Mouse (Mus musculus): ENCODE measurements at regions not wholly inside any gene's neighbourhood (a gene's known extent, or its start where the extent isn't known, plus 50 kb on each side); places are given as distances from the start of the nearest gene placed in this dataset.
"Not testable (repeated sequence)": the region's sequence is repeated elsewhere in the genome, so short reads cannot be mapped to it uniquely, and the experiment has no call there.

DNA sequence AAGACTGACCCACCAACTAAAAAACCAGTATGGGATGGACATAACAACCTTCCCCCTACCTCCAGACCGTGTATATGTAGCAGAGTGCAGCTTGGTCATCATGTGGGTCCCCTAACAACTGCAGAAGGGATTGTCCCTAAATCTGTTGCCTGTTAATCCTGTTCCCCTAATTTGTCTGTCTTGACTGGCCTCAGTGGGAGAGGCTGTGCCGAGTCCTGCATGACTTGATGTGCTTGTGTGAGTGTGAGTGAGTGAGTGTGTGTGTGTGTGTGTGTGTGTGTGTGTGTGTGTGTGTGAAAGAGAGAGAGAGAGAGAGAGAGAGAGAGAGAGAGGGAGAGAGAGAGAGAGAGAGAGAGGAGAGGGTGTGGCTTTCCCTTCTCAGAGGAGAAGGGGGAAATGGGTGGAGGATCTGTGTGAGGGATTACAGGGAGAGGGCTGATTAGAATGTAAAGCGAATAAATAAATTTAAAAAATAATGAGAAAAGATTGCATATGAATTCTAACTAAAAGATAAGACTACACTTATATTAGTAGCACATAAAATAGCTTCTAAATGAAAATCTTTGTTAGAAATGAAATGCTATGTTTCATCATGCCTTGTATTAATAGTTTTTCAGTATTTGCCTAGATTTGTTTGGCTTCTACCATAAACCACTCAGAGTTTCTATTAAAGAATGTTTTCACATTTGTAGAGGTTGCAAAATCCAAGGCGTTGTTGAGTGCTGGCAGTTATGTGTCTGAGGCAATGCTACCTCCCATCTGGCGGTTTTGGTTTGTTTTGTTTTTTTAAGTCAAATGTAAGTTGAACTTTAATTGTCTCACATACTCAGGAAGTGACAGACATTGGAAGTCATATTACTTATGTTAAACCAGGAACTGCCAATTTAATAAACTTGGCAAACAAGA, 740.9 kb downstream of the Abca13 start:
- no peak for ATAC-seq (replicated peaks; ENCODE audit: low read depth, poor library complexity, severe bottlenecking)

DNA sequence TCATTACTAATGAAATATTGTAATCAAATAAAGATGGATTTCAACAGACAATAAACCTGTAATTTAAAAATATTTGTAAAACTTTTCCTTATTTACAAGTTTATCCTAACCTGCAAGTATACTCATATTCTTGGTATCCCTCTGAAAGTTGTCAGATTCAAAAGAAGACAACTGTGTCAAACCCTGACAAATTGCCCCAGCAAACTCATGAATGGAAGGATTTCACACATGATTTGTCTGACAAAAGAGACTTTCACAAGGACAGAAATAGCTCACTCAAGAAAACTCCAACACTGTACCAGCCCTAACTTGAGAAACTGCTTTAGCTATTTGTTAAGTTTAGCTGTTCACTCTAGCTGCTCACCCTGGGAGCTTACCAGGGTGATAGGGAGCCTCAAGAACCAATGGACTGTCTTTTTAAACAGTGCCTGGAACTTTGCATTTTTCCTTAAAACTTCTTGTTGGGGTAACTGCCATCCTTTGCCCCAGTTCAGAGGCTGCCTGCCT, 771.0 kb downstream of the Abca13 start:
- ATAC-seq (replicated peaks; ENCODE audit: low read depth, poor library complexity, severe bottlenecking): no peak

DNA sequence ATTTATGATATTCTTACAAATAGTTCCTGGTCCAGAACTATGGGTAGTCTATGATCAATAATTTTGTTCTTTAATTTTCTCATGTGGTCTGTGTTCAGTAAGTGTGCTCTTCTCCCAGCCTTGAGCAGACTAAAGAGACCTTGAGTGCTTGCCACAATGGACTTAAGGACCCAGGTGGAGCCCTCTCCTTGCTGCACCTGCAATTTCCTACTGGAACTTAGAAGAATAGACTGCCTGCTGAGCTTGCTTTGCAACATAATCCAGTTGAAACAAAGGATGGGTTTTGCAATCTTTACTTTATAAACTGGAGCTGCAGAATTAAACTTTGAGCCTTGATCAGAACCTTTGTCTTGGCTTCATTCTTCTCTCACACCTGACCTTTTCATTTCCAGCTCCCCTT, 791.2 kb downstream of the Abca13 start:
- no peak for ATAC-seq (replicated peaks; ENCODE audit: low read depth, poor library complexity, severe bottlenecking)

DNA sequence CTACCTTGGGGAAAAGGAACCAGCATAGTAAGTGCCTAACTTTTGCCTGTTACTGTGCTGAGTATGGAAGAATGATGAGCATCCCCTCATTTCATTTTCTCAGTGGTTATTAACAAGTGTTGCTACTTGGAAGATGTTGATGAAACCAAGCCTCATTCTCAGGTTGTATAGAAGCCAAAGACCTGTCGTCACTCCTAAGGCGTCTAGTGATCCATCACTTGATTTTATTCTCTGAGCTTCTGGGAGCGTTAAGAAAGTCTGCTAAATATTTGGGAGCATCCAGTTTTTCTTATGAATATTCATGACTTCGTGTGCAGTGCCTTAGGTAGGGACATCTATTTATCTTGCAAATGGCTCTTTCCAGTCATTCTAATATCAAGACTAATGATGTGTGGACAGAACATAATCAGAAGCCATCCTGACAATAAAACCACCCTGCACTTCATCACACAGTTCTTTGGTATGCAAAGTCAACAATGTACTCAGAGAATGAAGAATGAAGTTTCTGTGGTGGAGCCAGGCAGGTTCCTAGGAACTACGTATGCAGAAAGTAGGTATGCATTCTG, 802.9 kb downstream of the Abca13 start:
- no peak for ATAC-seq (replicated peaks; ENCODE audit: low read depth, poor library complexity, severe bottlenecking)

DNA sequence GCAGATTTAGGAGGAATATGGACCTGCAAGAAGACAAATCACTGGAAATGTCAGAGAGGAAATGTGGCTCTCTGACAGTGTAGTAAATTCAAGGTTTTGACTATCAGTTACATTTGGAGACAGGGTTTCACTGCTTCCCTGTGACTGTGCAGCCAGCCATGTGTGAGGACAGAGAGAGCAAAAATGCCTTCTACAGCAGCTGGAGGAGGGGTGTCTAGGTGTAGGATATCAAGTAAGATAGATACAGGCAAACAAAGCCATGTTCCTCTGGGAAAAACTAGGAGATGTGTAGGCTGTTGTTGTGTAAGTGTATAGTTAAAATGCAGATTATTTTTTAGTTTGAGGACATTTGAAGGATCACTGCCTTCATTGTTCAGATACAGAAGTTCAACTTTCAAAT, 803.6 kb downstream of the Abca13 start:
- ATAC-seq (replicated peaks; ENCODE audit: low read depth, poor library complexity, severe bottlenecking): no peak

DNA sequence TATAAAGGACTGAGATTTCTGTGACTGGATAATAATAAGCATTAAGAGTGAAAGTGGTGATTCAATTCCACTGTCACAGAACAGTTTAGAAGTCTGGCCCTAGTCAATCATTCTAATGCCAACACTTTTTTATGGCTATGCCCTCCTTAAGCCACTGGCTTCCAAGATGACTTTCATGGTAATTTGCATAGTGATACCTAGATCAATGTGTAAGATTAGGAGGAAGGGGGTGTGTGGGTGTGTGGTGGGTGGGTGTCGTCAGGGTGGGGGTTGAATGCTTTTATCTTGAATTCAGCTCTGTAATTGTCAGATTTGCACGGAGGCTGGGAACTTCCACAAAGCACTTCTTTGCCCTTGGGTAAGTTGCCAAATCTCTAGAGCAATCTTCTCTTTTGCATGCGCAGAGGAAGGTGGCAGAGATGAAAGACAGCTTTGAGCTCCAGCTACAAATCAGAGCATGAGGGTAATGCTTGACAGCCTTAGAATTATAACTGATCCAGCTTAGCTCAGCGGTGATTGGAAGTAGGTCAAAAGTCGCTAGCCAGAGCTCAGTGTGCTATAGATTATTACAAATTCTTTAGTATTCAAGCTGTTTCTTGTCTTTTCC, 805.9 kb downstream of the Abca13 start:
- ATAC-seq (replicated peaks; ENCODE audit: low read depth, poor library complexity, severe bottlenecking): no peak

DNA sequence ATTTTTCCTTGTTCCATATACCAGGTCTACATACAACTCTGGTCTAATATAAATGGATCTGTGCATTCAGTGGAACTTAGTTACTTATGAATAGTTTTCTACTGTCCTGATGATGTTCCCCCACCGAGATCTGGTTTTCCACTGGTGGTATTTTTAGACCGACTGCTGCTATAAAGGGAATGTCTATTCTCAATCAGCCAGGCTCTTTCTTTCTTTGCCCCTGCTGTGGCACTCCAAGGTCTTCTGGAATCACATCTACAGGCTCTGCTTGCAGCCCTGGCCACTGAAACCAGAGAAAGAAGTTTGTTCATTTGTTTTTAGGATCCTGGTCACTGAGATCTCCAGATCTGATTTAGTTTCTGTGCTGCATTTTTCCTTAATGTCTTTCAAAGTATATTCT, 810.4 kb downstream of the Abca13 start:
- no peak for ATAC-seq (replicated peaks; ENCODE audit: low read depth, poor library complexity, severe bottlenecking)

DNA sequence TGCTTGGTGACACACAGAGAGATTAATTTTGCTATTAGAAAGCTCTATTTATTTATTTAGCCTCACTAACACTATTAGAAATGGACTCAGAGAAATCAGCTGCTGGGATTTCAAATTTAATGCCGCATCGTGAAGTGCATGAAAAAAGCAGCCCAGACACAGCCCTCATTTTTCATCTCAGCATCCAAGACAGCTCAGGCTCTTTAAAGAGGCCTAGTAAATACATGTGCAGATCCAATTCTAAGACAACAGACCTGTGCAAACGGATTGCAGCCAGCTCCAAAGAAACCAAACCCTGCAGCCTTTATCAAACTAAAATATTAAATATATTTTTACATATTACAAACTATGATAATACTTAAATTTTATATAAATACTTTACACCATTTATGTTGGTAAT, 815.1 kb downstream of the Abca13 start:
- no peak for ATAC-seq (replicated peaks; ENCODE audit: low read depth, poor library complexity, severe bottlenecking)

DNA sequence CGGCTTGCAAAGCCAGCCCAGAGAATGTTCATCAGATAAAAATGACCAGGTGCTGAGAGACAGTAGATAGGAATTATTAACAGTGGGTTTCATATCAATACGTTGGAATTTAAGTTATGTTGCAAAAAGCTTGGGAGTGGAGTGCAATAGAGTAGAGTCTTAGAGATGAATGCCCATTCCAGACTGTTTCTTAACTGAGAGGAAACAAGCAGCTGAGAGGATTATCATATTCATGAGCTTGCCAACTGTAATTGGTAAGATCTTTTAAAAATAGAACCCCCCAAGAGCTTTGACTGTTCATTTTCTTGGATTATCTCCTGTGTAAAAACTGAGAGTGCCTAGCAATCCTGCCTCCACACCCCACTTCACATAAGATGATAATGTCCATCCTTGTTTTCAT, 854.9 kb downstream of the Abca13 start:
- ATAC-seq (replicated peaks; ENCODE audit: low read depth, poor library complexity, severe bottlenecking): no peak

DNA sequence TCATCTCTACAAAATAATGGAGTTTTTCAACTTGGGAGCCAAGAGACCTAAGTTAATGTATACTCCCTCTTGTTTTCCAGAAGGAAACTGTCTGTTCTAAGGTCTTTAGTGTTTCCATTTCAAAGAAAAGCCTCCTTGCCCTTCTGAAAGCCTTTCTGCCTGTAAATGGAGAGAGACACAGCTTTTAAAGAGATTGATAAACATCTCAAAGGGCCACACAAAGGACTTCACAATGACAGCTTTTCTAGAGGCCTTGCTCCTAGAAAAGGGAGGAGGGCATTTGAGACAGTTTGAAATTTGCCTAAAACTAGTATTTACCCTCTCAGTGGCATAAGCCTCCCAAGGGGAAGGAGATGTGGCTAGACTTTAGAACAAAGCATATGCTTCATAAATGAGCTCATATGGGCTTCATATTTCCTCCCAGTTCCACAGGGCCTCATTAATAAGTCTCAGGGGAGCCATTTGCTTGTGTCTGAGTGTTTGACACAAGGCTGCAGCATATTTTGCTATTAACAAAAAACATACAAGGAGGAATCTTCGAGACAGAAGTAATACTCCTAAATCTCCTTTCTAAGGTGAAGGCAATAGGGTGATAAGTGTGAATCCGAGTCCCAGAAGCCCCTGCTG, 860.0 kb downstream of the Abca13 start:
- ATAC-seq (replicated peaks; ENCODE audit: low read depth, poor library complexity, severe bottlenecking): no peak

DNA sequence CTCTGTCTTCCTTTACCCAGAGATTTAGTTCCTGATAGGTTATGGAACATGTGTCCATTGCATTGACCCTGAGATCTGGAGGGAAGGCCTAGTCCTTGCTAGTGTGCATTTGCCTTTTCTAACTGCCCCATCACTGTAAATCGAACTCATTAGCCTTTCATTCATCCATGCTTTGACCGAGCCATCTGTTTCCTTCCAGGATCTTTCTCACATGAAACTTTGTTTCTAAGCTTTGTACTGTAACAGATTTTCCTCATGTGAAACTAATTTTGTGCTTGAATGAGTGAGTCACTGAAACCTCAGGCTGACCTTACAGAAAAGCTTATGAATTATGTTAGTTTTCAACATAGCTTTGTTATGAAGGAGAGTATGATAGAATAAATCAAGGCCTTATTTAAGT, 880.1 kb downstream of the Abca13 start:
- no peak for ATAC-seq (replicated peaks; ENCODE audit: low read depth, poor library complexity, severe bottlenecking)

DNA sequence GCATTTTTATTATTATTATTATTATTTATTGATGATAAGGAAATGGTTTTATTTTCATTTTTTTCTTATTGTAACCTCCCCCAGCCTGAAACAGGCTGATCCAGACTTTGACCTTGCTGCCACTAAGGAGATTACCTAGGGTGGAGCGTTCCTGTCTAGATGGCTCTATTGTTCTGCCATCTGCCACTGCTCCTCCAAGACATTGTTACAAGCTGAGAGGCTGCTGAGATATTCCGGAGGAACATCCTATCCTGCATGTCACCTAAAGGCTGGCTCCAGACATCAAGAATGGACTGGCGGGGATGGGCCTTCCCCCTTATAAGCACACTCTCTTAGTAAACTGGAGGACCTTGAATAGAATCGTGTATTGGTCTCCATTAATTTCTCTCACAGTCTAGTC, 896.2 kb downstream of the Abca13 start:
- no peak for ATAC-seq (replicated peaks; ENCODE audit: low read depth, poor library complexity, severe bottlenecking)

DNA sequence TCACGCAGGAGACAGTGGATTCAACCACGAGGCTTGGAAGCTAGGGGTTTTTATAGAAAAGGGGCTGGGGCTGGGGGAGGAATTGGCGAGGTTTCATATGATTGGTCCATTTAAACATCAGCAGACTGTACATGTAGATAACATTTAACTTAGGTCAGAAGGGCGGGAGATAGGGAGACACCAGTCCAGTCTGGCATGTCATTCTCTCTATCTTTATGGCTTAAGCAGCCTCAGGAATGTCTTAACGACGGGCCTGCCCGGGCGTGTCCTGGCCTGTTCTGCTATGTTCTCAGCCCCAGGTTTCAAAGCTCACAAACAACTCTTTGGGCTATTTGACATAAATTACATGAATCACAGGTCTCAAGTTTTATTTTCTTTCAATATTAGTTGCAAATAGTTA, 910.6 kb downstream of the Abca13 start:
- not testable (repeated sequence) for ATAC-seq (replicated peaks; ENCODE audit: low read depth, poor library complexity, severe bottlenecking)

DNA sequence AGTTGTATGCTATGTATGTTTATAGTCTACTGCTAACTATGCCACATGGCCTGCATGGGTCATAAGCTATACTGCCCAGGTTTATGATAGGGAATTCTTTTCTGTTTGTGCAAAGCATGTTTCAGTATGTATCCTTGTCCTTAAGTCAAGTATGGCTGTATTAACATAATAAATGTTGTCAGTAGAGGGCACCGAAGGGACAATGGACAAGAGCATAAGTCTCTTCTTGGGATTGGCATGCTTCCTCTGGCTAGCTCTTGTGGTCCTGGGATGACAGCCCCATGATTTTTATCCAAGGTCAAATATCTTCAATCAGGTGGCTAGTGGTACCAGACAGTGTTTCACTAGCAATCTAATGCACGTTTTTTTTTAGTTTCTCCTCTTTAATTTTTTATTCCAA, 913.3 kb downstream of the Abca13 start:
- peak; percentile 79 for ATAC-seq (replicated peaks; ENCODE audit: low read depth, poor library complexity, severe bottlenecking)

DNA sequence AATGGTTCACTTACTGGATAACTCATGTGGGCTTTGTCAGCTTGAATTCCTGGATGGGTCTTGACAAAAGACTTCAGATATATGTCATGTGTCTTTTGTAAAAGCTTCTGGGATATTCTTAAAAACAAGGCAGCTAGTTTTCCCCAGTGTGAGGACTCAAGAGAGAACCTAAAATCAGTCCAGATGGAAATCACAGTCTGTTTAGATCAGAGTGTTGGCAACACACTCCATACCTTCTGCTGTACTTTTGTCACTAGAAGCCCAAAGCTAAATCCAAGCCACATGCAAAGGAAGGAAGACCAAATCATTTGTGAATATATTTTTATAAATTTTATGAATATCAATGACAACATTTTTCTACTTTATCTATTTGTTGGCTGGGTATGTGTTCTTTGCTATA, 950.4 kb downstream of the Abca13 start:
- ATAC-seq (replicated peaks; ENCODE audit: low read depth, poor library complexity, severe bottlenecking): no peak

DNA sequence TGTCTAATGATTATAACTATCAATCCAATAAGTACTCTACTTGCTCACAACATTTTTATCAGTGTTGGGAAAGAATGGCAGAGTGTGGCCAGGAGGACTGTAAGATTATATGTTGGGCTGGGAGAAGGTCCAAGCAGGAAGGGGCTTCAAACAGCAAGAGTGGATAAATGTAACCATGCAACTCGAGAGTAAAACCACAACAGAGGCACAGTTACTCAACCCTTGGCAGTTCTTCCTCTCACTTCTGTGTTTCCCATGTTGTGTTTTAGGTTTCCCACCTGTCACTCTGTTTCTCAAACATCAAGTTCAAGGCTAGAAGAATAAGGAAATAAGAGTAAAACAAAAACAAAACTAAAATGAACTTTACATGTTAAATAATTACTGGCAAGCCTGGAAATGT, 957.4 kb downstream of the Abca13 start:
- peak; percentile 98 for ATAC-seq (replicated peaks; ENCODE audit: low read depth, poor library complexity, severe bottlenecking)

DNA sequence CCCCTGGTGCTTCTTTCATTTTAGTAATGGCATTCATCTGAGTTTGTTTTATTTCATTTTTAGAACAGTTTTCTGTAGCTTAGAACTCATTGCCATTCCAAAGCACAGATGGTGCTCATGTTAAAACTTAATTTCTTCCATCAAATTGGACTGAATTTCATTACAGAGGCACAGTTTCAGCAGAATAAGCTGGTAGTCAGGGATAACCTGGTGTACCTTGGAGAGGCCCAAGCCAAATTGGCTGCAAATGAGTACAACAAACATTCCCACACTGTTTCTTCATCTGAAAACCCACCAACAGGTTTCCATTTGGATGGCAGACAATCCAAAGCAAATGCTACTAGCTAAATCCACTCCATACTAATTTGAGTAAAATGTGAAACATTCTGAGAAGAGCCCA, 960.2 kb upstream of the Vwc2 start:
- no peak for ATAC-seq (replicated peaks; ENCODE audit: low read depth, poor library complexity, severe bottlenecking)

DNA sequence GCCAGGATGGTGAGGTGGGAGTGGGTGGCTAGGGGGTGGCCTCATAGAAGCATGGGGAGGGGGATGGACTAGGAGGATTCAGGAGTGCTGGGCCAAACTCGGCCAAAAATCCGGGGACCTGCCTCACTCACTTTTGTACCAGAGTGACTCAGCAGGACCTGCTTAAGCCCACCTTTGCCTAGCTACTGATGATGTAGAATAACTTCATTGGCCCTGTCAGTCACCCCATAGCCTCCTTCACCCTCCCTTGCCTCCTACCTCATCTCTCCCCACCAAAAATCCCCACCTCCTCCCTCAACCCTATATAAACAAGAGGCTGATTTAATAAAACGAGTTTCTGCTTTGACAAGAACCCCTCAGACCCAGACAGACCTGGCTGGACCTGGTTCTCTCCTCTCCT, 920.3 kb upstream of the Vwc2 start:
- ATAC-seq (replicated peaks; ENCODE audit: low read depth, poor library complexity, severe bottlenecking): 0 out of 2 replicates have a peak, but pooled peaks have one; percentile 18

DNA sequence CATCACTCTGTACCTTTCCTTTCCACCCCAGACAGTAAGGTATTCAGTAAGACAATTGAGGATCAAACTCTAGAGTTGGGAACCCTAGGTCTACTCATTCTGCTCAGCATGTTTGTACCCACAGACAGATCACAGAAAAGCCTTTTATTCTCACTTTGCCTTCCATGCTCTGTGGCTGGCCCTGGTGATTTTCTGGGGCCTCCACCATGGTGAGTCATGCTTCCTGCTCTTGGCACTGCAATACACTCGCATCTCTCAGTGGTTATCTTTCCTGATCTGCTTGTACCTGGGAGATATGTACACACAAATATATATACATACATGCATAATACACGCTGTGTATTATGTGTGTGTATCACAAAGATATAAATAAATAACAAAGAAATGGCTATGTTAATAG, 919.2 kb upstream of the Vwc2 start:
- 0 out of 2 replicates have a peak, but pooled peaks have one; percentile 32 for ATAC-seq (replicated peaks; ENCODE audit: low read depth, poor library complexity, severe bottlenecking)

DNA sequence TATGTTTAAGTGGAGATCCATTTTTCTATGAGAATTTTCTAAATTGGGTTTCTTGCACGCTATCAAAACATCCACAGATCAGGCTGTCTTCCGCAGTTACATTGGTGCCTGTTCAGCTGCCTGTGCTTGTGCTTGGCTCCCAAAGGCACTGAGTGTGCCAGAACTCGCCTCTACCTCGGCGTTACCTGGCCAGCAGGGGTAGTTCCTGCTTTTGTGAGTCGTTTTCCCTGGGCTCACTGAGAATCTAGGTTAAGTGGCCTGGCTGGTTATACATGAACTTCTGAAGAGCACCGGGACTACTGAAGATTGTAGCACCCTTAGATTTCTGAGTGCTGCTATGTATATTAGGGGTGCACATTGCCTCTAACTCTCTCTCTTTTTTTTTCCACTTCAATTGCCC, 913.0 kb upstream of the Vwc2 start:
- ATAC-seq (replicated peaks; ENCODE audit: low read depth, poor library complexity, severe bottlenecking): no peak

DNA sequence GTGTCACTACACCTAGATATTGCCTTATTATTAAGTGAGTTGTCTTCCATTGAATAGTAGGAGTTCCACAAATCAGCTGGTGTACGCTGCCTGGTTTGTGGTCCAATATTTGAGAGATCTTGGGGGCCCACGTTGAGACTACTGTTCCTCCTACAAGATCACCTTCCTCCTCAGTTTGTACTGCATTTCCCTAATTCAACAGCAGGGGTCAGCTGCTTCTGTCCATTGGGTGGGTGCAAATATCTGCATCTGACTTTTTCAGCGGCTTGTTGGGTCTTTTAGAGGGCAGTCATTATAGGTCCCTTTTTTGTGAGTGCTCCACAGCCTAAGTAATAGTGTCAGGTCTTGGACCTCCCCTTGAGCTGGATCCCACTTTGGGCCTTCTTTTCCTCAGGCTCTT, 908.8 kb upstream of the Vwc2 start:
- ATAC-seq (replicated peaks; ENCODE audit: low read depth, poor library complexity, severe bottlenecking): no peak

All from common myeloid progenitor, adult 5-6 weeks (primary cell).